ENCODE assay signal across 18 mouse cellular contexts in the genomic region with DNA sequence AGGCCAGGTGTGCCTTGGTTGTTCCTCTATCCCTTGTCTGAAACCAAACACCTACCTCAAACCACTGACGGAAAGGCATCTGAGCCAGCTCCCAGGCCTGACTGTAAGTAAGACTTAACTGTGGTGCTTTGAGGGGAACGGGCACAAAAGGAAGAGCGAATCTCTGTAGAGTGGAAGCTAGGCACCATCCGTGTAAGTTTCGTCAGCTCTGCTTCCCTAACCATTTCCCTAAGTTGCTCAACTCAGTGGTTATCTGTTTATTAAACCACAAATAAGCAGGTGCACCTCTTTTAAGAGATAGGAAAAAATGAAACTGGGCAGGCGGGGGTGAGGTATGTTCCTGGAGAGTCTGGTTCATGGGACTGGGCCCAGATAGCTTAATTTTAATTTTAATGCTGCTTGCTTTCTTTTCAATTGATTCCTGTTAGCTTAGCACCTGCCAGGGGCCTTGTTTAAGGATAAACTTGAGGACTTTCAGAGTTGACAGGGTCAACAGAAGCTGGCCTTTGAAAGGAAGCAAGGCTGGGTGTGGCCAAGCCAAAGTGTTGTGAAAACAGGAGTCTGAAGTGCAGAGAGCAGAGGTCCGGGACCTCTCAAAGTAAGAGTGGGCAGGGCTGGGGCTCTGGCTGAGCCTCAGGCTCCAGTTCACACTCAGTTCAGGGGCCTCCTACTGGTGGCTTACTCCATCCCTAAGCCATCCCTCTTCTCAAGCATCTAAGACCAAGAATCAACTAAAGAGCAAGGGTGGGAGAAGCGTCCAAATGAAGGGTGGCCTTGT. TPM values are rescaled to one million over a fixed set of nuclear protein-coding genes. Genes with fewer than 3 reads are reported as not detected.
DNase-seq lines count a peak whose midpoint lies in the region; ATAC-seq and TF ChIP-seq lines count a peak whose summit lies in the region.
"Had no signal": no experiment of that assay in that cellular context is flagged by ENCODE, and none has a peak within 500 bp of the region (broad histone marks: within the 10 kb centered on the region; RNA-seq: fewer than 3 reads in every experiment).

No protein-coding gene starts in this region.

- no peaks in the 10 kb centered on the region for H3K9me3 ChIP-seq in intestine, postnatal 0 days (ENCODE audit: control insufficient read depth)
- no peaks in the 10 kb centered on the region for H3K9me3 ChIP-seq in liver, embryonic 16.5 days (replicated peaks; ENCODE audit: control insufficient read depth, low read length)
- no peaks in the 10 kb centered on the region for H3K9me3 ChIP-seq in forebrain, postnatal 0 days (ENCODE audit: low read length)
- H3K9me3 ChIP-seq: embryonic facial prominence, embryonic 12.5 days; heart, embryonic 12.5 days; limb, embryonic 15.5 days had no signal

- WGBS in intestine, postnatal 0 days: 44% methylated on average over 8 of the region's 8 CpGs
- WGBS in liver, embryonic 16.5 days (ENCODE audit: insufficient replicate concordance): 34% methylated on average over 8 of the region's 8 CpGs
- whole genome bisulfite sequencing in forebrain, postnatal 0 days: 65% methylated on average over 8 of the region's 8 CpGs

- H3K4me2 ChIP-seq in intestine, postnatal 0 days (replicated peaks; ENCODE audit: low read depth): 0 out of 2 replicates have a peak overlapping the region, but pooled peaks have one; percentile 17
- H3K4me2 ChIP-seq in liver, embryonic 16.5 days (ENCODE audit: low read depth, low read length): no peak overlapping the region
- no peak overlapping the region for H3K4me2 ChIP-seq in forebrain, postnatal 0 days (ENCODE audit: low read depth)
- H3K4me2 ChIP-seq: embryonic facial prominence, embryonic 12.5 days; heart, embryonic 12.5 days; hindbrain, embryonic 14.5 days; limb, embryonic 15.5 days had no signal

- peak; percentile 76 for ATAC-seq in intestine, postnatal 0 days
- peak; percentile 74 for ATAC-seq in liver, embryonic 16.5 days (ENCODE audit: low read depth)
- peak; percentile 39; the same call in 1 of the 2 replicates for ATAC-seq in megakaryocyte, adult 5-6 weeks (ENCODE audit: poor library complexity, severe bottlenecking)
- no peak for ATAC-seq in forebrain, postnatal 0 days
- no peak for ATAC-seq in cerebellum, adult (ENCODE audit: insufficient number of reproducible peaks, low FRiP score, low TSS enrichment)
- ATAC-seq: CD4-positive, CD25-positive, alpha-beta regulatory T cell, adult 4 months had no signal

- no peaks in the 10 kb centered on the region; the same call in 1 of the 2 replicates for H3K4me1 ChIP-seq in intestine, postnatal 0 days (replicated peaks; ENCODE audit: control insufficient read depth, insufficient read depth, low read length)
- peaks cover 11% of the 10 kb centered on the region for H3K4me1 ChIP-seq in liver, embryonic 16.5 days (ENCODE audit: control insufficient read depth, low read depth, low read length)
- H3K4me1 ChIP-seq in forebrain, postnatal 0 days (ENCODE audit: insufficient read depth): no peaks in the 10 kb centered on the region

- H3K9ac ChIP-seq in intestine, postnatal 0 days (ENCODE audit: low read depth, low read length): no peak overlapping the region
- H3K9ac ChIP-seq in liver, embryonic 16.5 days (ENCODE audit: low read depth, low read length): no peak overlapping the region
- no peak overlapping the region for H3K9ac ChIP-seq in forebrain, postnatal 0 days
- H3K9ac ChIP-seq: embryonic facial prominence, embryonic 12.5 days; heart, embryonic 12.5 days; hindbrain, embryonic 14.5 days; limb, embryonic 15.5 days had no signal

- H3K4me3 ChIP-seq in intestine, postnatal 0 days (ENCODE audit: low read depth, low read length): no peak overlapping the region
- no peak overlapping the region for H3K4me3 ChIP-seq in liver, embryonic 16.5 days (ENCODE audit: low read depth, low read length)
- H3K4me3 ChIP-seq in forebrain, postnatal 0 days (ENCODE audit: low read depth, low read length): no peak overlapping the region
- H3K4me3 ChIP-seq: embryonic facial prominence, embryonic 12.5 days; heart, embryonic 12.5 days; limb, embryonic 15.5 days had no signal

- no peaks in the 10 kb centered on the region for H3K36me3 ChIP-seq in intestine, postnatal 0 days (ENCODE audit: control insufficient read depth, insufficient read depth)
- no peaks in the 10 kb centered on the region for H3K36me3 ChIP-seq in liver, embryonic 16.5 days (ENCODE audit: control insufficient read depth, insufficient read depth)
- H3K36me3 ChIP-seq in forebrain, postnatal 0 days (ENCODE audit: insufficient read depth): no peaks in the 10 kb centered on the region
- H3K36me3 ChIP-seq: embryonic facial prominence, embryonic 12.5 days; heart, embryonic 12.5 days; limb, embryonic 15.5 days had no signal

- TF ChIP-seq CTCF in intestine, postnatal 0 days (IDR thresholded peaks at IDR 0.05; ENCODE audit: low read depth): peak; percentile 38
- no peak for TF ChIP-seq CTCF in forebrain, postnatal 0 days (IDR thresholded peaks at IDR 0.05; ENCODE audit: low read depth)

- H3K27me3 ChIP-seq in intestine, postnatal 0 days (replicated peaks; ENCODE audit: control insufficient read depth, insufficient read depth, low read length): no peaks in the 10 kb centered on the region
- H3K27me3 ChIP-seq in liver, embryonic 16.5 days (ENCODE audit: control insufficient read depth, insufficient read depth, low read depth, low read length): no peaks in the 10 kb centered on the region
- H3K27me3 ChIP-seq in forebrain, postnatal 0 days (ENCODE audit: insufficient read depth, low read length): no peaks in the 10 kb centered on the region
- H3K27me3 ChIP-seq: embryonic facial prominence, embryonic 12.5 days; heart, embryonic 12.5 days; limb, embryonic 15.5 days had no signal

- DNase-seq in ES-CJ7 (ENCODE audit: low read depth, low spot score): peak; percentile 40
- DNase-seq in forebrain, postnatal 0 days: no peak
- no peak for DNase-seq in adrenal gland, postnatal 14 days
- DNase-seq: cerebellum, adult 2 months; right cerebral cortex, postnatal 14 days had no signal

- H3K27ac ChIP-seq in intestine, postnatal 0 days (ENCODE audit: low read depth, low read length): peak overlapping the region; percentile 28; the same call in 1 of the 2 replicates
- no peak overlapping the region for H3K27ac ChIP-seq in liver, embryonic 16.5 days (ENCODE audit: low read length)
- H3K27ac ChIP-seq in forebrain, postnatal 0 days (ENCODE audit: low read depth, low read length): no peak overlapping the region
- H3K27ac ChIP-seq: embryonic facial prominence, embryonic 12.5 days; hindbrain, embryonic 14.5 days; limb, embryonic 15.5 days had no signal

RNA-seq across cellular contexts. Expression of a gene that starts 2.7 kb away (rescaled TPM):
- polyA plus RNA-seq in intestine, postnatal 0 days (2015; fragmentation: Nextera tagmentation; extraction: Ambion mirVana): 2.3 and 3.2 TPM in 2 replicates
- polyA plus RNA-seq in liver, embryonic 16.5 days (2015; fragmentation: Nextera tagmentation; extraction: Ambion mirVana): not detected in 2 replicates
- total RNA-seq in megakaryocyte, adult 5-6 weeks (2015): not detected in 2 replicates
- total RNA-seq in megakaryocyte, adult 5-6 weeks (2017): not detected in 2 replicates
- not detected in 2 replicates for total RNA-seq in forebrain, postnatal 0 days (2014; rRNA removed)
- polyA plus RNA-seq in forebrain, postnatal 0 days (2015; fragmentation: Nextera tagmentation; extraction: Ambion mirVana): not detected in 2 replicates
- total RNA-seq in adrenal gland, postnatal 14 days (2021): not detected in 2 replicates
- total RNA-seq: adrenal gland, postnatal 4 days; layer of hippocampus, postnatal 25 days; midbrain, postnatal 0 days; neutrophil, adult 5-6 weeks had no signal
- polyA plus RNA-seq: CD4-positive, CD25-positive, alpha-beta regulatory T cell, adult 4 months; cerebellum, adult 2 months; embryonic facial prominence, embryonic 12.5 days; heart, embryonic 12.5 days; hindbrain, embryonic 14.5 days; limb, embryonic 15.5 days; midbrain, postnatal 0 days had no signal

RNA-seq across cellular contexts. Expression of a gene that starts 10.4 kb away (rescaled TPM):
- not detected in 2 replicates for polyA plus RNA-seq in intestine, postnatal 0 days (2015; fragmentation: Nextera tagmentation; extraction: Ambion mirVana)
- 0.11 TPM in 1 of 2 replicates, not detected in the other for polyA plus RNA-seq in liver, embryonic 16.5 days (2015; fragmentation: Nextera tagmentation; extraction: Ambion mirVana)
- total RNA-seq in megakaryocyte, adult 5-6 weeks (2015): 0.87 and 2.0 TPM in 2 replicates
- 0.29 TPM in 1 of 2 replicates, not detected in the other for total RNA-seq in megakaryocyte, adult 5-6 weeks (2017)
- not detected in 2 replicates for total RNA-seq in forebrain, postnatal 0 days (2014; rRNA removed)
- polyA plus RNA-seq in forebrain, postnatal 0 days (2015; fragmentation: Nextera tagmentation; extraction: Ambion mirVana): not detected in 2 replicates
- total RNA-seq in adrenal gland, postnatal 14 days (2021): 0.15 and 0.56 TPM in 2 replicates
- total RNA-seq: layer of hippocampus, postnatal 25 days had no signal
- polyA plus RNA-seq: cerebellum, adult 2 months; embryonic facial prominence, embryonic 12.5 days; hindbrain, embryonic 14.5 days; limb, embryonic 15.5 days; midbrain, postnatal 0 days had no signal

Comparison
In these comparisons a context has a peak if more than half of its experiments do, and no peak if none do; other contexts are left out.
1. ATAC-seq: peak in intestine, postnatal 0 days (single experiment), liver, embryonic 16.5 days (single experiment) and megakaryocyte, adult 5-6 weeks (single experiment); none in forebrain, postnatal 0 days (single experiment) and cerebellum, adult (single experiment).